Mouse (Mus musculus) thymus, postnatal 36 days (tissue): ENCODE measurements around the gene Mast4.

Experiments used
- DNase-seq, 2 experiments: peaks; one replicate each; pipeline ENCODE4 v3.0.0; 2022; ENCODE audit warnings: mixed read lengths in 2 of 2

Gene Mast4

GRCm38 (mm10) chr13:103183566-103183965 lies 150.7 kb downstream of the Mast4 start:
- no peak for DNase-seq

- no peak for DNase-seq
These were observed 152.5 kb downstream of the Mast4 start for GRCm38 (mm10) chr13:103181836-103182235.

GRCm38 (mm10) chr13:103176871-103177270 lies 157.4 kb downstream of the Mast4 start:
- DNase-seq, result no peak

- DNase-seq, result no peak
These were observed 159.9 kb downstream of the Mast4 start for GRCm38 (mm10) chr13:103174431-103174830.

GRCm38 (mm10) chr13:103173545-103174182 lies 160.6 kb downstream of the Mast4 start:
- no peak for DNase-seq

- no peak for DNase-seq
These were observed 182.4 kb downstream of the Mast4 start for GRCm38 (mm10) chr13:103151944-103152343.

GRCm38 (mm10) chr13:103151171-103151570 lies 183.1 kb downstream of the Mast4 start:
- no peak for DNase-seq

GRCm38 (mm10) chr13:103150671-103151070 lies 183.6 kb downstream of the Mast4 start:
- no peak for DNase-seq

GRCm38 (mm10) chr13:103149415-103149814 lies 184.9 kb downstream of the Mast4 start:
- no peak for DNase-seq

- no peak for DNase-seq
These were observed 190.0 kb downstream of the Mast4 start for GRCm38 (mm10) chr13:103144343-103144742.

GRCm38 (mm10) chr13:103141304-103141703 lies 193.0 kb downstream of the Mast4 start:
- DNase-seq, result no peak

GRCm38 (mm10) chr13:103140051-103140450 lies 194.2 kb downstream of the Mast4 start:
- no peak for DNase-seq

- no peak for DNase-seq
These were observed 196.0 kb downstream of the Mast4 start for GRCm38 (mm10) chr13:103138298-103138697.

- no peak for DNase-seq
These were observed 198.9 kb downstream of the Mast4 start for GRCm38 (mm10) chr13:103135224-103135883.

- DNase-seq, result no peak
These were observed 202.5 kb downstream of the Mast4 start for GRCm38 (mm10) chr13:103131781-103132180.

- no peak for DNase-seq
These were observed 205.0 kb downstream of the Mast4 start for GRCm38 (mm10) chr13:103129130-103129797.

GRCm38 (mm10) chr13:103128729-103129128 lies 205.6 kb downstream of the Mast4 start:
- no peak for DNase-seq

- DNase-seq, result no peak
These were observed 206.7 kb downstream of the Mast4 start for GRCm38 (mm10) chr13:103127594-103127993.

GRCm38 (mm10) chr13:103123716-103124115 lies 210.6 kb downstream of the Mast4 start:
- DNase-seq, result no peak

- no peak for DNase-seq
These were observed 212.2 kb downstream of the Mast4 start for GRCm38 (mm10) chr13:103121796-103122792.

- DNase-seq, result no peak
These were observed 213.6 kb downstream of the Mast4 start for GRCm38 (mm10) chr13:103120669-103121131.

- no peak for DNase-seq
These were observed 214.6 kb downstream of the Mast4 start for GRCm38 (mm10) chr13:103119728-103120127.

- no peak for DNase-seq
These were observed 219.2 kb downstream of the Mast4 start for GRCm38 (mm10) chr13:103115116-103115515.
